Mouse (Mus musculus): ENCODE results near the gene Cenps. TPM values are rescaled to one million over a fixed set of nuclear protein-coding genes. Genes with fewer than 3 reads are reported as not detected.

Gene Cenps
- total and polyA plus RNA-seq, 2 experiments, result 0.33 to 0.46 TPM

DNA sequence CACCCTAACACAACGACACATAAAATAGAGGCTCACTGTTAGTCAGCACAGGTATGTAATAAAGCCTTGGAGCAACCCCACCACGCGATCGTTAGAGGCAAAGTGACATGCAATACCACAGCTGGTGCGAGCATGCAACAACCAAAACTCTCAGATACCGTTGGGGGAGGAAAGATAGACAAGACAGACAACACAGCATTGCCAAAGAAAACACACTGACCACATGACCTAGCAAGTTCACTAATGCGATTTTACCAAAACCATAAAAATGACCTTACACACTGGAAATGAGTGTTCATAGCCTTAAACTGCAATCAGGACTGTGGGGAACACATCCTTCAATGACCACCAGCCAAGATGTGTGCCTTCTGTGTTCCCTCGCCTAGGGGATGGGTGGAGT, 46.1 kb downstream of the Cenps start:
- H3K9ac ChIP-seq (ENCODE audit: low read depth, low read length), result peak overlapping the region; percentile 45; the same call in 1 of the 2 replicates
- peaks cover 29% of the 10 kb centered on the region for H3K79me2 ChIP-seq (ENCODE audit: control insufficient read depth, insufficient read depth, low read length)
- TF ChIP-seq CTCF (IDR thresholded peaks at IDR 0.05; ENCODE audit: low read depth, low read length) (no peak), POLR2A (IDR thresholded peaks at IDR 0.05; ENCODE audit: extremely low read depth, insufficient read depth, low read length) (no peak)
- H3K4me1 ChIP-seq (ENCODE audit: control insufficient read depth, insufficient read depth, low read length), result peaks cover 22% of the 10 kb centered on the region
- peak; percentile 96 for DNase-seq (ENCODE audit: extremely low read depth, low read depth, low spot score)
- no peaks in the 10 kb centered on the region for H3K27me3 ChIP-seq (ENCODE audit: control insufficient read depth, insufficient read depth, low read length)
- WGBS, result 23% methylated on average over 8 of the region's 8 CpGs
- no peaks in the 10 kb centered on the region for H3K36me3 ChIP-seq (ENCODE audit: control insufficient read depth, insufficient read depth, low read length)
- H3K4me3 ChIP-seq (ENCODE audit: insufficient read depth, low read depth, low read length), result 0 out of 2 replicates have a peak overlapping the region, but pooled peaks have one; percentile 5
- H3K27ac ChIP-seq (replicated peaks; ENCODE audit: insufficient read depth, low read depth, low read length), result peak overlapping the region; percentile 73

DNA sequence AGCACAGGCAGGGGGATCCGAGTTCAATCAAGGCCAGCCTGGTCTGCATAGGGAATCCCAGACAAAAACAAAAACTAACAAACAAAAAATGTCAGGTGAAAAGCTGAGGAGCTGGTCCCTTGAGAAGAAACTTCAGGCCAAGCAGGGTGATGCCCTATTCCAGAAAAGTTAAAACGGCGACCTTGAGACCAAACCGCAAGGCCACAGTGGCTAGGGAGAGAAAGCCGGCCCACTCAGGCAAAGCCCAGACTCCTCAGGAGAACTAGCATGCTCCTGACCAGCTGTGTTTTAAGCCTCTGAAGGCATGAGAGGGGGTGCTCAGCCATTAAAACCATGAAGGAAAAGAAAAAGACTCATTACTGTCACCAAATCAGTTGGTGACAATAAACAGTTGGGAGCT, 52.0 kb downstream of the Cenps start:
- peak; percentile 19 for DNase-seq (ENCODE audit: extremely low read depth, low read depth, low spot score)
- Histone ChIP-seq H3K27ac (replicated peaks; ENCODE audit: insufficient read depth, low read depth, low read length) (no peak overlapping the region), H3K4me1 (ENCODE audit: control insufficient read depth, insufficient read depth, low read length) (peaks cover 33% of the 10 kb centered on the region), H3K9ac (ENCODE audit: low read depth, low read length) (no peak overlapping the region), H3K79me2 (ENCODE audit: control insufficient read depth, insufficient read depth, low read length) (peaks cover 39% of the 10 kb centered on the region), H3K4me3 (ENCODE audit: insufficient read depth, low read depth, low read length) (no peak overlapping the region), H3K36me3 (ENCODE audit: control insufficient read depth, insufficient read depth, low read length) (no peaks in the 10 kb centered on the region), H3K27me3 (ENCODE audit: control insufficient read depth, insufficient read depth, low read length) (no peaks in the 10 kb centered on the region)
- WGBS, result 41% methylated on average over 5 of the region's 5 CpGs
- TF ChIP-seq CTCF (IDR thresholded peaks at IDR 0.05; ENCODE audit: low read depth, low read length) (no peak), POLR2A (IDR thresholded peaks at IDR 0.05; ENCODE audit: extremely low read depth, insufficient read depth, low read length) (no peak)

DNA sequence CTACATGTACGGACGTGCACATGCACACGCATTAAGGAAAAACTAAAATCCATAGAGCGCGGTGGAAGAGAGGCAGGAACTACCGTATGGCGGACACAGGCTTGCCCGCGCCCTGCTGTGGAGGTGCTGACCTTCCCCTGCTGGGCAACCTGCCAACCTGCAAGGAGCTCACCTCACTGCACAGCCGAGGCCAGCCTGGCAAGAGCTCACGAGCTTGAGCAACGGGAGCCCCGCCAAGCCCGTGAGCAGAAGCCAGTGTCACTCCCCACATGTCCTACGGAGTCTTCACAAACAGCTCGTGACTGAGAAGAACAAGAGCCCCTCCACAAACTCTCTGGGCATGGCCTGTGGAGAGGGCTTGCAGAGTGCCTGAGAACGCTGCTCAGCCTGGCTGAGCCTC, 55.9 kb downstream of the Cenps start:
- Histone ChIP-seq H3K4me1 (ENCODE audit: control insufficient read depth, insufficient read depth, low read length) (peaks cover 50% of the 10 kb centered on the region), H3K27ac (replicated peaks; ENCODE audit: insufficient read depth, low read depth, low read length) (peak overlapping the region; percentile 70), H3K27me3 (ENCODE audit: control insufficient read depth, insufficient read depth, low read length) (no peaks in the 10 kb centered on the region), H3K79me2 (ENCODE audit: control insufficient read depth, insufficient read depth, low read length) (peaks cover 38% of the 10 kb centered on the region; the same call in 1 of the 2 replicates), H3K4me3 (ENCODE audit: insufficient read depth, low read depth, low read length) (peak overlapping the region; percentile 9; the same call in 1 of the 2 replicates), H3K36me3 (ENCODE audit: control insufficient read depth, insufficient read depth, low read length) (no peaks in the 10 kb centered on the region), H3K9ac (ENCODE audit: low read depth, low read length) (peak overlapping the region; percentile 20)
- DNase-seq (ENCODE audit: extremely low read depth, low read depth, low spot score), result peak; percentile 92
- no peak for TF ChIP-seq CTCF (IDR thresholded peaks at IDR 0.05; ENCODE audit: low read depth, low read length)
- no peak for TF ChIP-seq POLR2A (IDR thresholded peaks at IDR 0.05; ENCODE audit: extremely low read depth, insufficient read depth, low read length)
- 28% methylated on average over 17 of the region's 17 CpGs for WGBS

DNA sequence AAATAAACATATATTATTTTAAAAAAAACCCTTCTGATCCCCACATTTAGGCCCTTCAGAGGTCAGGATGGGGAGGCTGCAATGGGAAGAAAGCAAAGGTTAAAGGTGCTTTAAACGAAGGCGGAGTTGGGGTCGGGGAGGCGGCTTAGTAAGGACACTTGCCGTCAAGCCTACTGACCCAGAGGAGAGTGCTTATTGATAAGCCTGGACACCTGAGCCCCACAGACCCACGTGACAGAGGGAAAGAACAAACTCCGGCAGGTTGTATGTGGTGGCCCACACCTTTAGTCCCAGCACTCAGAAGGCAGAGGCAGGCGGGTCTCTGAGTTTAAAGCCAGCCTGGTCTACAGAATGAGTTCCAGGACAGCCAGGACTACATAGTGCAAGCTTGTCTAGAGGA, 57.3 kb downstream of the Cenps start:
- TF ChIP-seq POLR2A (IDR thresholded peaks at IDR 0.05; ENCODE audit: extremely low read depth, insufficient read depth, low read length) (no peak), CTCF (IDR thresholded peaks at IDR 0.05; ENCODE audit: low read depth, low read length) (no peak)
- peak; percentile 60 for DNase-seq (ENCODE audit: extremely low read depth, low read depth, low spot score)
- Histone ChIP-seq H3K36me3 (ENCODE audit: control insufficient read depth, insufficient read depth, low read length) (no peaks in the 10 kb centered on the region), H3K27ac (replicated peaks; ENCODE audit: insufficient read depth, low read depth, low read length) (0 out of 2 replicates have a peak overlapping the region, but pooled peaks have one; percentile 14), H3K9ac (ENCODE audit: low read depth, low read length) (no peak overlapping the region), H3K4me3 (ENCODE audit: insufficient read depth, low read depth, low read length) (no peak overlapping the region), H3K27me3 (ENCODE audit: control insufficient read depth, insufficient read depth, low read length) (no peaks in the 10 kb centered on the region), H3K4me1 (ENCODE audit: control insufficient read depth, insufficient read depth, low read length) (peaks cover 56% of the 10 kb centered on the region), H3K79me2 (ENCODE audit: control insufficient read depth, insufficient read depth, low read length) (peaks cover 36% of the 10 kb centered on the region; the same call in 1 of the 2 replicates)
- WGBS, result 42% methylated on average over 8 of the region's 8 CpGs

- Histone ChIP-seq H3K36me3 (ENCODE audit: control insufficient read depth, insufficient read depth, low read length) (peaks cover under 1% of the 10 kb centered on the region; the same call in 1 of the 2 replicates), H3K4me3 (ENCODE audit: insufficient read depth, low read depth, low read length) (no peak overlapping the region), H3K27ac (replicated peaks; ENCODE audit: insufficient read depth, low read depth, low read length) (peak overlapping the region; percentile 37; the same call in 1 of the 2 replicates), H3K9ac (ENCODE audit: low read depth, low read length) (no peak overlapping the region; the same call in 1 of the 2 replicates), H3K27me3 (ENCODE audit: control insufficient read depth, insufficient read depth, low read length) (no peaks in the 10 kb centered on the region), H3K4me1 (ENCODE audit: control insufficient read depth, insufficient read depth, low read length) (peaks cover 53% of the 10 kb centered on the region), H3K79me2 (ENCODE audit: control insufficient read depth, insufficient read depth, low read length) (peaks cover 37% of the 10 kb centered on the region; the same call in 1 of the 2 replicates)
- WGBS, result 47% methylated on average over 6 of the region's 6 CpGs
- TF ChIP-seq CTCF (IDR thresholded peaks at IDR 0.05; ENCODE audit: low read depth, low read length), result no peak
- no peak for TF ChIP-seq POLR2A (IDR thresholded peaks at IDR 0.05; ENCODE audit: extremely low read depth, insufficient read depth, low read length)
- DNase-seq (ENCODE audit: extremely low read depth, low read depth, low spot score), result no peak
Observed at GRCm38 (mm10) chr4:149079629-149080028, 57.8 kb downstream of the Cenps start.

DNA sequence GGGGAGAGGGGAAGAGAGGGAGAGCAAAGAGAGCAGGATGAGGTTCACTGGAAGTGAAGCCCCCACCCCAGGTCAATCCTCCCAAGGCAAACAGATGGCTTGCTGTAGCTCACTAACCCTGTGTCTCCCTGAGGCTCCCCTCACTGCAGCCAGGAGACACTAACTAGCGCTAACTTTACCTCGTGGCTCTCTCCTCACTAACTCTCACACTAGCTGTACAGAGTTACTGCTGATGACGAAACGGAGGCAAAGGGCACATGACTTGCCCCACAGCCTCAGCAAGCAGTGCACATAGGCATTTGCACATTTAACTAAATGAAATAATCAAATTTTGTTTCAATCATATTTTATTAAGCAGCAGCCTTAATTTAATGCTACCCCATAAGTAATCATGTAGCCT, 59.2 kb downstream of the Cenps start:
- H3K79me2 ChIP-seq (ENCODE audit: control insufficient read depth, insufficient read depth, low read length), result peaks cover 32% of the 10 kb centered on the region; the same call in 1 of the 2 replicates
- H3K27me3 ChIP-seq (ENCODE audit: control insufficient read depth, insufficient read depth, low read length), result no peaks in the 10 kb centered on the region
- H3K27ac ChIP-seq (replicated peaks; ENCODE audit: insufficient read depth, low read depth, low read length), result peak overlapping the region; percentile 41
- H3K9ac ChIP-seq (ENCODE audit: low read depth, low read length), result no peak overlapping the region
- DNase-seq (ENCODE audit: extremely low read depth, low read depth, low spot score), result peak; percentile 87
- peaks cover 2% of the 10 kb centered on the region; the same call in 1 of the 2 replicates for H3K36me3 ChIP-seq (ENCODE audit: control insufficient read depth, insufficient read depth, low read length)
- no peak for TF ChIP-seq CTCF (IDR thresholded peaks at IDR 0.05; ENCODE audit: low read depth, low read length)
- no peak for TF ChIP-seq POLR2A (IDR thresholded peaks at IDR 0.05; ENCODE audit: extremely low read depth, insufficient read depth, low read length)
- 18% methylated on average over 4 of the region's 4 CpGs for WGBS
- no peak overlapping the region for H3K4me3 ChIP-seq (ENCODE audit: insufficient read depth, low read depth, low read length)
- H3K4me1 ChIP-seq (ENCODE audit: control insufficient read depth, insufficient read depth, low read length), result peaks cover 50% of the 10 kb centered on the region

Other genes with a start within 250 kb of the Cenps start
- 35.6 and 43.3 TPM in 2 replicates for gene Pex14, start 37.8 kb downstream of the Cenps start, total RNA-seq (2014; rRNA removed)
- 58.2 and 71.6 TPM in 2 replicates for gene Pex14, start 37.8 kb downstream of the Cenps start, polyA plus RNA-seq (2012; rRNA removed)
- gene Dffa, start 33.5 kb downstream of the Cenps start, total RNA-seq (2014; rRNA removed), result 11.8 and 13.2 TPM in 2 replicates
- gene Dffa, start 33.5 kb downstream of the Cenps start, polyA plus RNA-seq (2012; rRNA removed), result 14.5 and 14.8 TPM in 2 replicates
- not detected in 2 replicates for gene Cort, start 10.9 kb downstream of the Cenps start, total RNA-seq (2014; rRNA removed)
- gene Cort, start 10.9 kb downstream of the Cenps start, polyA plus RNA-seq (2012; rRNA removed), result not detected in 2 replicates
- gene Pgd, start 29.1 kb upstream of the Cenps start, total RNA-seq (2014; rRNA removed), result 13.1 and 17.6 TPM in 2 replicates
- 45.0 and 51.1 TPM in 2 replicates for gene Pgd, start 29.1 kb upstream of the Cenps start, polyA plus RNA-seq (2012; rRNA removed)
- gene Kif1b, start 170.1 kb upstream of the Cenps start, total RNA-seq (2014; rRNA removed), result 74.4 and 94.2 TPM in 2 replicates
- gene Kif1b, start 170.1 kb upstream of the Cenps start, polyA plus RNA-seq (2012; rRNA removed), result 38.4 and 41.2 TPM in 2 replicates